Mouse (Mus musculus): Measurements from ENCODE around the gene Mettl1. TPM values are rescaled to one million over a fixed set of nuclear protein-coding genes. Genes with fewer than 3 reads are reported as not detected.

The Mettl1 gene
- 1.9 and 12.1 TPM in 2 replicates for polyA plus RNA-seq (2012; ENCODE audit: insufficient read depth, low replicate concordance)

- TF ChIP-seq FLI1 (IDR thresholded peaks at IDR 0.05; ENCODE audit: low read length), result no peak
- no peak for TF ChIP-seq GATA1 (IDR thresholded peaks at IDR 0.05; ENCODE audit: borderline replicate concordance, low read length)
- Histone ChIP-seq H3K4me1 (peaks cover 38% of the 10 kb centered on the region), H3K4me3 (replicated peaks) (peak within 1 kb of the TSS; percentile 94), H3K27me3 (replicated peaks) (peaks cover 35% of the 10 kb centered on the region), H3K9me3 (no peaks in the 10 kb centered on the region), H3K36me3 (replicated peaks; ENCODE audit: low read length) (peaks cover 18% of the 10 kb centered on the region)
Measured at GRCm38 (mm10) chr10:127041274-127041766, at the start of gene Mettl1, which contains the start of gene Eef1akmt3. Mettl1 (plus strand) TSS chr10:127041414. Eef1akmt3 (minus strand) TSS chr10:127041513.

- H3K4me1 ChIP-seq, result peaks cover 75% of the 10 kb centered on the region
- no peak for TF ChIP-seq GATA1 (IDR thresholded peaks at IDR 0.05; ENCODE audit: borderline replicate concordance, low read length)
- TF ChIP-seq FLI1 (IDR thresholded peaks at IDR 0.05; ENCODE audit: low read length), result no peak
- no peaks in the 10 kb centered on the region for H3K9me3 ChIP-seq
- no peak overlapping the region for H3K4me3 ChIP-seq (replicated peaks)
- no peaks in the 10 kb centered on the region for H3K27me3 ChIP-seq (replicated peaks)
- peaks cover 77% of the 10 kb centered on the region for H3K36me3 ChIP-seq (replicated peaks; ENCODE audit: low read length)
Measured at GRCm38 (mm10) chr10:126991676-126992075, 49.5 kb upstream of the Mettl1 start.

GRCm38 (mm10) chr10:126993621-126994020 lies 47.6 kb upstream of the Mettl1 start:
- no peaks in the 10 kb centered on the region for H3K27me3 ChIP-seq (replicated peaks)
- peaks cover 59% of the 10 kb centered on the region for H3K4me1 ChIP-seq
- H3K4me3 ChIP-seq (replicated peaks), result peak overlapping the region; percentile 38
- no peak for TF ChIP-seq GATA1 (IDR thresholded peaks at IDR 0.05; ENCODE audit: borderline replicate concordance, low read length)
- TF ChIP-seq FLI1 (IDR thresholded peaks at IDR 0.05; ENCODE audit: low read length), result no peak
- H3K9me3 ChIP-seq, result no peaks in the 10 kb centered on the region
- H3K36me3 ChIP-seq (replicated peaks; ENCODE audit: low read length), result peaks cover 77% of the 10 kb centered on the region

- Histone ChIP-seq H3K36me3 (replicated peaks; ENCODE audit: low read length) (peaks cover 75% of the 10 kb centered on the region), H3K9me3 (no peaks in the 10 kb centered on the region), H3K27me3 (replicated peaks) (no peaks in the 10 kb centered on the region), H3K4me1 (peaks cover 57% of the 10 kb centered on the region), H3K4me3 (replicated peaks) (no peak overlapping the region)
- TF ChIP-seq FLI1 (IDR thresholded peaks at IDR 0.05; ENCODE audit: low read length), result no peak
- TF ChIP-seq GATA1 (IDR thresholded peaks at IDR 0.05; ENCODE audit: borderline replicate concordance, low read length), result no peak
Measured at GRCm38 (mm10) chr10:126997340-126998113, 43.7 kb upstream of the Mettl1 start.

- Histone ChIP-seq H3K4me1 (peaks cover 61% of the 10 kb centered on the region), H3K4me3 (replicated peaks) (no peak within 1 kb of the TSS), H3K9me3 (no peaks in the 10 kb centered on the region), H3K36me3 (replicated peaks; ENCODE audit: low read length) (peaks cover 45% of the 10 kb centered on the region), H3K27me3 (replicated peaks) (peaks cover 16% of the 10 kb centered on the region)
- TF ChIP-seq GATA1 (IDR thresholded peaks at IDR 0.05; ENCODE audit: borderline replicate concordance, low read length) (no peak), FLI1 (IDR thresholded peaks at IDR 0.05; ENCODE audit: low read length) (no peak)
Measured at GRCm38 (mm10) chr10:127000529-127000928, 40.7 kb upstream of the Mettl1 start, which contains the start of gene Avil. Avil (plus strand) TSS chr10:127000709.

- Histone ChIP-seq H3K9me3 (no peaks in the 10 kb centered on the region), H3K36me3 (replicated peaks; ENCODE audit: low read length) (peaks cover 38% of the 10 kb centered on the region), H3K4me3 (replicated peaks) (no peak overlapping the region), H3K4me1 (peaks cover 59% of the 10 kb centered on the region), H3K27me3 (replicated peaks) (peaks cover 19% of the 10 kb centered on the region)
- no peak for TF ChIP-seq GATA1 (IDR thresholded peaks at IDR 0.05; ENCODE audit: borderline replicate concordance, low read length)
- TF ChIP-seq FLI1 (IDR thresholded peaks at IDR 0.05; ENCODE audit: low read length), result no peak
Measured at GRCm38 (mm10) chr10:127001297-127001696, 39.9 kb upstream of the Mettl1 start.

GRCm38 (mm10) chr10:127002056-127002455 lies 39.2 kb upstream of the Mettl1 start:
- peaks cover 25% of the 10 kb centered on the region for H3K27me3 ChIP-seq (replicated peaks)
- H3K36me3 ChIP-seq (replicated peaks; ENCODE audit: low read length), result peaks cover 38% of the 10 kb centered on the region
- no peak for TF ChIP-seq FLI1 (IDR thresholded peaks at IDR 0.05; ENCODE audit: low read length)
- no peak for TF ChIP-seq GATA1 (IDR thresholded peaks at IDR 0.05; ENCODE audit: borderline replicate concordance, low read length)
- H3K4me3 ChIP-seq (replicated peaks), result no peak overlapping the region
- peaks cover 59% of the 10 kb centered on the region for H3K4me1 ChIP-seq
- H3K9me3 ChIP-seq, result no peaks in the 10 kb centered on the region

- H3K9me3 ChIP-seq, result no peaks in the 10 kb centered on the region
- no peak for TF ChIP-seq FLI1 (IDR thresholded peaks at IDR 0.05; ENCODE audit: low read length)
- no peak for TF ChIP-seq GATA1 (IDR thresholded peaks at IDR 0.05; ENCODE audit: borderline replicate concordance, low read length)
- peaks cover 59% of the 10 kb centered on the region for H3K4me1 ChIP-seq
- peaks cover 30% of the 10 kb centered on the region for H3K36me3 ChIP-seq (replicated peaks; ENCODE audit: low read length)
- H3K4me3 ChIP-seq (replicated peaks), result peak overlapping the region; percentile 67
- H3K27me3 ChIP-seq (replicated peaks), result peaks cover 31% of the 10 kb centered on the region
Measured at GRCm38 (mm10) chr10:127002765-127003164, 38.4 kb upstream of the Mettl1 start.

- TF ChIP-seq GATA1 (IDR thresholded peaks at IDR 0.05; ENCODE audit: borderline replicate concordance, low read length) (no peak), FLI1 (IDR thresholded peaks at IDR 0.05; ENCODE audit: low read length) (no peak)
- peaks cover 58% of the 10 kb centered on the region for H3K4me1 ChIP-seq
- H3K36me3 ChIP-seq (replicated peaks; ENCODE audit: low read length), result peaks cover 25% of the 10 kb centered on the region
- no peak overlapping the region for H3K4me3 ChIP-seq (replicated peaks)
- H3K27me3 ChIP-seq (replicated peaks), result peaks cover 36% of the 10 kb centered on the region
- H3K9me3 ChIP-seq, result no peaks in the 10 kb centered on the region
Measured at GRCm38 (mm10) chr10:127003334-127003733, 37.9 kb upstream of the Mettl1 start.

GRCm38 (mm10) chr10:127003806-127004205 lies 37.4 kb upstream of the Mettl1 start:
- no peak overlapping the region for H3K4me3 ChIP-seq (replicated peaks)
- H3K9me3 ChIP-seq, result no peaks in the 10 kb centered on the region
- TF ChIP-seq GATA1 (IDR thresholded peaks at IDR 0.05; ENCODE audit: borderline replicate concordance, low read length) (no peak), FLI1 (IDR thresholded peaks at IDR 0.05; ENCODE audit: low read length) (no peak)
- H3K27me3 ChIP-seq (replicated peaks), result peaks cover 40% of the 10 kb centered on the region
- H3K4me1 ChIP-seq, result peaks cover 53% of the 10 kb centered on the region
- H3K36me3 ChIP-seq (replicated peaks; ENCODE audit: low read length), result peaks cover 20% of the 10 kb centered on the region

Measured in megakaryocyte, embryonic 14.5 days (primary cell).